Mouse (Mus musculus) forebrain, embryonic 12.5 days (tissue): ENCODE results near the gene Map3k10. TPM values are rescaled to one million over a fixed set of nuclear protein-coding genes. Genes with fewer than 3 reads are reported as not detected.

Experiments used
- polyA plus RNA-seq: library from polyadenylated mRNA; unstranded; fragments of >200 nt; fragmentation: Nextera tagmentation; extraction: Ambion mirVana; gene quantifications from 2 replicates; pipeline ENCODE4 v1.2.1, GENCODE M21; 2016

Gene Map3k10
- polyA plus RNA-seq, 1 experiment from 2014 or later, result 16.2 TPM

Other genes starting within 250 kb of the Map3k10 start
- 0.47 and 1.3 TPM in 2 replicates for gene Sptbn4, start 226.9 kb downstream of the Map3k10 start, polyA plus RNA-seq
- 18.1 and 22.2 TPM in 2 replicates for gene Blvrb, start 226.6 kb downstream of the Map3k10 start, polyA plus RNA-seq
- 20.0 and 21.9 TPM in 2 replicates for gene Sertad3, start 200.8 kb downstream of the Map3k10 start, polyA plus RNA-seq
- gene Sertad1, start 187.7 kb downstream of the Map3k10 start, polyA plus RNA-seq, result 12.9 and 13.1 TPM in 2 replicates
- gene Prx, start 175.3 kb downstream of the Map3k10 start, polyA plus RNA-seq, result 2.9 and 3.5 TPM in 2 replicates
- 0.26 and 0.57 TPM in 2 replicates for gene Hipk4, start 151.3 kb downstream of the Map3k10 start, polyA plus RNA-seq
- 58.1 and 58.2 TPM in 2 replicates for gene Pld3, start 121.4 kb downstream of the Map3k10 start, polyA plus RNA-seq
- 38.7 and 39.6 TPM in 2 replicates for gene 2310022A10Rik, start 121.4 kb downstream of the Map3k10 start, polyA plus RNA-seq
- 81.2 and 84.6 TPM in 2 replicates for gene Akt2, start 83.0 kb downstream of the Map3k10 start, polyA plus RNA-seq
- 21.4 and 24.8 TPM in 2 replicates for gene Ttc9b, start 20.7 kb downstream of the Map3k10 start, polyA plus RNA-seq
- gene Zfp607b, start 14.7 kb upstream of the Map3k10 start, polyA plus RNA-seq, result 9.6 and 10.1 TPM in 2 replicates
- 108 and 118 TPM in 2 replicates for gene Zfp60, start 56.8 kb upstream of the Map3k10 start, polyA plus RNA-seq
- 2.7 and 3.2 TPM in 2 replicates for gene Zfp626, start 132.6 kb upstream of the Map3k10 start, polyA plus RNA-seq
- gene Zfp59, start 164.0 kb upstream of the Map3k10 start, polyA plus RNA-seq, result 11.7 TPM in 2 replicates
- 3.5 and 3.6 TPM in 2 replicates for gene Zfp607a, start 182.9 kb upstream of the Map3k10 start, polyA plus RNA-seq